Mouse (Mus musculus): Measurements from ENCODE around the gene Slc35b2. TPM values are rescaled to one million over a fixed set of nuclear protein-coding genes. Genes with fewer than 3 reads are reported as not detected.

Gene Slc35b2
- polyA plus RNA-seq, 1 experiment from 2014 or later: 79.5 TPM

DNA sequence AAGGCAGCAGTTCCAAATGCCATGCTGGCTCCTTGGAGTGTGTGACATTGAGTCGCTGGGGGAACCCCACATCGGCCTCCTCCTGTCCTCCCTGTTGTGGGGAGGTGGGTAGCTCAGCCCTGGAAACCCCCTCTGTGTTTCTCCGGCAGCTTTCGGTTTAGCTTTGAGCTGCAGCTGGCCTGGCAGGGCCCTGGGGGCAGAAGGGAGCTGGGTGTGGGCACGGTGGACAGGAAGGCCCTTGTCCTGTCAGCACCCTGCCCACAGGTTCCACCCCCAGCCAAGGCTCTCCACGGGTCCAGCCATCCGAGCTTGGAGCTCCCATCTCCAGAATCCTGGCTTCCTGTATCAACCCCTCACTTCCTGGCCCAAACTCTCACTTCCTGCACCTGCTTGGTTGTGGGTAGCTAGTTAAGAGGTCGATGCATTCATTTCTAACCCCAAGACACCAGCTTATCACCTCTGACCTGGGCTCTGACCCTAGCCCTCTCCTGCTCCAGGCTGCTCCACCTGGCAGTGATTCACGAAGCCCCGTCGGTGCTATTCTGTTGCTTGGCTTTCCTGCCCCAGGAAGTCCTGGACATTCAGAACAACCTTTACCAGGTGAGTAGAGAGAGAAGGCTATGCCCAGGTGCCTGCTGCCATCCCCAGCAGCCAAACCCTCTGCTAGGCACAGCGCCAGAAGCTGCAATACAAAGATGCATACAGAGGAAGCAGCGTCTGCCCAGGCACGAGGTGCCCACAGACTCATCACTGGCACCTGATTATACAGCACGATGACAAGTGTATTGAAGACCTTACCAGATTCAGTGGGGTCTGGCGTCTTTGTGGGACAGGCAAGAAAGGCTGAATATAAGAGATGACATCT is 5.4 kb upstream of the Slc35b2 start:
- Histone ChIP-seq H3K4me3 (ENCODE audit: low read depth, low read length) (no peak overlapping the region), H3K9me3 (ENCODE audit: control insufficient read depth) (no peaks in the 10 kb centered on the region), H3K4me1 (replicated peaks; ENCODE audit: control insufficient read depth, insufficient read depth, low read length) (peaks cover 3% of the 10 kb centered on the region; the same call in 1 of the 2 replicates), H3K36me3 (ENCODE audit: control insufficient read depth, insufficient read depth) (peaks cover 9% of the 10 kb centered on the region; the same call in 1 of the 2 replicates), H3K4me2 (replicated peaks; ENCODE audit: low read depth) (no peak overlapping the region), H3K27me3 (replicated peaks; ENCODE audit: control insufficient read depth, insufficient read depth, low read length) (no peaks in the 10 kb centered on the region), H3K9ac (ENCODE audit: low read depth, low read length) (no peak overlapping the region), H3K27ac (ENCODE audit: low read depth, low read length) (no peak overlapping the region)
- no peak for TF ChIP-seq CTCF (IDR thresholded peaks at IDR 0.05; ENCODE audit: low read depth)
- ATAC-seq: no peak
- 76% methylated on average over 15 of the region's 16 CpGs for WGBS

DNA sequence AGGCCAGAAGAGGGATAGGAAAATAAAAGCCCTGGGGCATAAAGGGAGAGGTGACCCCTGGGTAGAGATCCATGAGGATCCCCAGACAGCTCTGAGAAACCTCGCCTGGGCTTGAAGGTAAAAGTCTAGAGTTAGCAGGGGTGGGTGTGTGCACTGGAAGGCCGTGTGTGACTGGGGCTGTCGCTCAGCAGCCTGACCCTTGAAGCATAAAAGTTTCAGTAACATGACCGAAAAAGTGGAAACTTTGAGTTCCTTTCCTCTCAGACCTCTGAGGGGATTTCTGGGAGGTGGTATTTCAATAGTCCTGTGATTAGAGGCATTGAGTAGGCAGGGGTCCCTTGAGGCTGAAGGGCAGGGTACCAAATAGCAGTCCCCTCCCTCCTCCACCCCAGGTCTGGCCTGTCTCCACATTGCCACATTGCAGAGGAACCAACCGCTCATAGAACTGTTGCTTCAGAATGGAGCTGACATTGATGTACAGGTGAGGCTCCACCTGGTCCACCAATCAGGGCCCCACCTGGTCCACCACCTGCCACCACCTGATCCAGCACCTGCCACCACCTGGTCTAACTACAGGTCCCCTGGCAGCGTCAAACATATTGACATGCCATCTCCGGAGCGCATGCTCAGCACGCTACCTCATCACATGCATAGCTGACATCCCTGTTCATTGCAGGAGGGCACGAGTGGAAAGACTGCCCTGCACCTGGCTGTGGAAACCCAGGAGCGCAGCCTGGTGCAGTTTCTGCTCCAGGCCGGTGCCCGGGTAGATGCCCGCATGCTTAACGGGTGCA is 3.7 kb upstream of the Slc35b2 start:
- TF ChIP-seq CTCF (IDR thresholded peaks at IDR 0.05; ENCODE audit: low read depth): no peak
- Histone ChIP-seq H3K27ac (ENCODE audit: low read depth, low read length) (no peak overlapping the region), H3K36me3 (ENCODE audit: control insufficient read depth, insufficient read depth) (peaks cover 9% of the 10 kb centered on the region; the same call in 1 of the 2 replicates), H3K27me3 (replicated peaks; ENCODE audit: control insufficient read depth, insufficient read depth, low read length) (no peaks in the 10 kb centered on the region), H3K4me3 (ENCODE audit: low read depth, low read length) (no peak overlapping the region), H3K9me3 (ENCODE audit: control insufficient read depth) (no peaks in the 10 kb centered on the region), H3K4me1 (replicated peaks; ENCODE audit: control insufficient read depth, insufficient read depth, low read length) (peaks cover 3% of the 10 kb centered on the region; the same call in 1 of the 2 replicates), H3K4me2 (replicated peaks; ENCODE audit: low read depth) (no peak overlapping the region), H3K9ac (ENCODE audit: low read depth, low read length) (no peak overlapping the region)
- ATAC-seq: no peak
- WGBS: 87% methylated on average over 15 of the region's 15 CpGs

DNA sequence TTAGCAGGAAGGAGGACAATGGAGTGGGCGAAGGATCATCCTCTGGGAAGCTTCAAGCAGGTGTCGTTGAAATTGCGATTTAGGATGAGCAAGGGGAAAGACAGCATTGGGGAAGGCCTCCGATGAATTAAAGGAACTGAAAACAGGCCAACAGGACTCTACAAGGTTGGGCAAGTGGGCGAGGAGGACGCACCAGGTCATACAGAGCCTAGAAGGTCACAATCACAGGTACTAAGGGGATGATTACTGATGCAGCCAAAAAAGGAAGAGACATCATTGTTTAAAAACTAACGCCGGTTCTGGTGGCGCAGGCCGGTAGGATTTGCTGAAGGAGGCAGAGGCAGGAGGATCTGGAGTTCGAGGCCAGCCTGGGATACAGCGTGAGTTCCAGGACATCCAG is 458 bp upstream of the Slc35b2 start:
- no peaks in the 10 kb centered on the region for H3K27me3 ChIP-seq (replicated peaks; ENCODE audit: control insufficient read depth, insufficient read depth, low read length)
- ATAC-seq: no peak
- H3K27ac ChIP-seq (ENCODE audit: low read depth, low read length): no peak overlapping the region
- no peak overlapping the region for H3K4me2 ChIP-seq (replicated peaks; ENCODE audit: low read depth)
- WGBS: 71% methylated on average over 12 of the region's 12 CpGs
- no peaks in the 10 kb centered on the region for H3K9me3 ChIP-seq (ENCODE audit: control insufficient read depth)
- no peak for TF ChIP-seq CTCF (IDR thresholded peaks at IDR 0.05; ENCODE audit: low read depth)
- H3K4me3 ChIP-seq (ENCODE audit: low read depth, low read length): no peak overlapping the region
- H3K4me1 ChIP-seq (replicated peaks; ENCODE audit: control insufficient read depth, insufficient read depth, low read length): no peaks in the 10 kb centered on the region
- peaks cover 29% of the 10 kb centered on the region for H3K36me3 ChIP-seq (ENCODE audit: control insufficient read depth, insufficient read depth)
- no peak overlapping the region for H3K9ac ChIP-seq (ENCODE audit: low read depth, low read length)

DNA sequence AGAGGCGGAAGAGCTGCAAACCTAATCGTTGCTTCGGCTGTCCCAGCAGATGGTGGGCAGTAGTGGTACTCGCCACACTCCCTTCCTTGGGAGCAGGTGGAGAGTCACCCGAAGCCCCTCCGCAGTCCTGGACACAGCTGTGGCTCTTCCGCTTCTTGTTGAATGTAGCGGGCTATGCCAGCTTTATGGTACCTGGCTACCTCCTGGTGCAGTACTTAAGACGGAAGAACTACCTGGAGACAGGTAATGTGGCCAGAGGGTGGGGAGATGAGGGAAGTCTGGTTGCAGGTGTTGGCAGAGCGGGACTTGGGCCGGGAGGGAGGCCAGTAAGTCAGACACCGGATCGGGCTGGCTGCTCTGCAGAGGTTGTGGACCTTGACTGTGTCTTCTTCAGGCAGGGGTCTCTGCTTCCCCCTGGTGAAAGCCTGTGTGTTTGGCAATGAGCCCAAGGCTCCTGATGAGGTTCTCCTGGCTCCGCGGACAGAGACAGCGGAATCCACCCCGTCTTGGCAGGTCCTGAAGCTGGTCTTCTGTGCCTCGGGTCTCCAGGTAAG is 934 bp downstream of the Slc35b2 start:
- H3K27ac ChIP-seq (ENCODE audit: low read depth, low read length): peak overlapping the region; percentile 74
- H3K36me3 ChIP-seq (ENCODE audit: control insufficient read depth, insufficient read depth): peaks cover 39% of the 10 kb centered on the region
- H3K27me3 ChIP-seq (replicated peaks; ENCODE audit: control insufficient read depth, insufficient read depth, low read length): no peaks in the 10 kb centered on the region
- H3K4me2 ChIP-seq (replicated peaks; ENCODE audit: low read depth): peak overlapping the region; percentile 89
- H3K4me1 ChIP-seq (replicated peaks; ENCODE audit: control insufficient read depth, insufficient read depth, low read length): no peaks in the 10 kb centered on the region
- 5% methylated on average over 18 of the region's 18 CpGs for WGBS
- no peaks in the 10 kb centered on the region for H3K9me3 ChIP-seq (ENCODE audit: control insufficient read depth)
- H3K4me3 ChIP-seq (ENCODE audit: low read depth, low read length): peak overlapping the region; percentile 73
- TF ChIP-seq CTCF (IDR thresholded peaks at IDR 0.05; ENCODE audit: low read depth): 0 out of 2 replicates have a peak, but pooled peaks have one; percentile 11
- peak; percentile 18; the same call in 1 of the 2 replicates for ATAC-seq
- peak overlapping the region; percentile 70 for H3K9ac ChIP-seq (ENCODE audit: low read depth, low read length)

DNA sequence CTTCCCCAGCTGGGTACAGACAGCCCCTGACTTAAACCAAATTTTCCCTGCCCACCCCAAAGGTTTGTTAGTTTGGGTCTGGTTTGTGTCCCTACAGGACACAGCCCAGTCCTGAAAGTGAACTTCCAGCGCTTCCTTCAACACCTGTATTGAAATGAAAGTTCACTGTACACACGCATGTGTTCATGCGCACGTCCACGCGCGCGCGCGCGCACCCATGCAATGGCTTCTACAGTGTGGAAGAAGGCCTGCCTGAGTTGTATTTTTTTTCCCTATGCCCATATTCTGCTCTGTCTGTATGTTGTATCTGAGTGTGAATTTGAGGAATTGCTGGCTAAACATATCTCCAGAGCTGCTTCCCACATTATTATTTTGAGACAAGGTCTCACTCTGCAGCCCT is 1.4 kb downstream of the Slc35b2 start:
- H3K4me1 ChIP-seq (replicated peaks; ENCODE audit: control insufficient read depth, insufficient read depth, low read length): no peaks in the 10 kb centered on the region
- H3K9ac ChIP-seq (ENCODE audit: low read depth, low read length): no peak overlapping the region; the same call in 1 of the 2 replicates
- peaks cover 43% of the 10 kb centered on the region for H3K36me3 ChIP-seq (ENCODE audit: control insufficient read depth, insufficient read depth)
- H3K27me3 ChIP-seq (replicated peaks; ENCODE audit: control insufficient read depth, insufficient read depth, low read length): no peaks in the 10 kb centered on the region
- TF ChIP-seq CTCF (IDR thresholded peaks at IDR 0.05; ENCODE audit: low read depth): no peak
- H3K4me3 ChIP-seq (ENCODE audit: low read depth, low read length): peak overlapping the region; percentile 73; the same call in 1 of the 2 replicates
- no peaks in the 10 kb centered on the region for H3K9me3 ChIP-seq (ENCODE audit: control insufficient read depth)
- ATAC-seq: no peak
- WGBS: 87% methylated on average over 11 of the region's 11 CpGs
- peak overlapping the region; percentile 89 for H3K4me2 ChIP-seq (replicated peaks; ENCODE audit: low read depth)
- peak overlapping the region; percentile 74; the same call in 1 of the 2 replicates for H3K27ac ChIP-seq (ENCODE audit: low read depth, low read length)

DNA sequence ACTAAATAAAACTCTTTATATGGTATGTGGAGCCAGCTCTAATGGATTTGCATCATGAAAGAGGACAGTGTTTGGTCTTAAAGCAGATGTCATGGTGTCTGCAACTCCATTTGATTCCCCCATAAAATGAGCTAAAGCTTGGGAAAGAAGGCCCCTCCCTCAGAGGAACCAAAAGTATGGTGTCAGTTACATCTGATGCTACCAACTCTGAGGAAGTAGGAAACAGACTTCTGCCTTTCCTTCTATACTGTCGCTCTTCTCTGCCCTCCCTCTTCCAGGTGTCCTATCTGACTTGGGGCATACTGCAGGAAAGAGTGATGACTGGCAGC is 2.3 kb downstream of the Slc35b2 start:
- Histone ChIP-seq H3K36me3 (ENCODE audit: control insufficient read depth, insufficient read depth) (peaks cover 47% of the 10 kb centered on the region), H3K4me1 (replicated peaks; ENCODE audit: control insufficient read depth, insufficient read depth, low read length) (no peaks in the 10 kb centered on the region), H3K27ac (ENCODE audit: low read depth, low read length) (no peak overlapping the region), H3K4me3 (ENCODE audit: low read depth, low read length) (no peak overlapping the region), H3K4me2 (replicated peaks; ENCODE audit: low read depth) (no peak overlapping the region), H3K27me3 (replicated peaks; ENCODE audit: control insufficient read depth, insufficient read depth, low read length) (no peaks in the 10 kb centered on the region), H3K9me3 (ENCODE audit: control insufficient read depth) (no peaks in the 10 kb centered on the region), H3K9ac (ENCODE audit: low read depth, low read length) (no peak overlapping the region)
- no peak for TF ChIP-seq CTCF (IDR thresholded peaks at IDR 0.05; ENCODE audit: low read depth)
- 72% methylated on average over 1 of the region's 1 CpGs for WGBS
- ATAC-seq: no peak

Data from intestine, postnatal 0 days (tissue).